Comparison of ENCODE assay signal across 10 mouse cellular contexts in the genomic region with DNA sequence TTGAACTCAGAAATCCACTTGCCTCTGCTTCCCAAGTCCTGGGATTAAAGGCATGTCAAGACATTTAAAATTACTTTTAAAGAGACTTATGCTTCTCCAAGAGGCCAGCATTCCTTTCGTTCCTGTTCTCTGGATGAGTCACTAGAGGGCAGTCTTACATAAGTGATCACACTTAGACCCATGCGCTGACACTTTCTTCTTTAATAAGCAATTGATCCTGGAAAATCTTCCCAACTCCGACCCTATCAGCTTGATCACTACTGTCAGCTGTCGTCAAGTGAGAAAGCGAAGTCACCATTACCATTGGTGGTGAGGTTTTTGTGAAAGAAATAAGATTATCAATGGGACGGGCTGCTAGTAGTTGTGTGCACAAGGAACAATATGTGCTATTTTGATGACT.
DNase-seq lines count a peak whose midpoint lies in the region; ATAC-seq and TF ChIP-seq lines count a peak whose summit lies in the region.
"Had no signal": no experiment of that assay in that cellular context is flagged by ENCODE, and none has a peak within 500 bp of the region (broad histone marks: within the 10 kb centered on the region; RNA-seq: fewer than 3 reads in every experiment).

No protein-coding gene starts in this region.

- H3K4me3 ChIP-seq in liver, embryonic 14.5 days (ENCODE audit: insufficient read depth in 1 of 2, low read depth in 2 of 2, low read length in 2 of 2), result no peak overlapping the region
- no peak overlapping the region for H3K4me3 ChIP-seq in forebrain, embryonic 11.5 days (ENCODE audit: low read depth, low read length)
- H3K4me3 ChIP-seq in kidney, postnatal 0 days (replicated peaks; ENCODE audit: low read depth, low read length), result no peak overlapping the region
- no peak overlapping the region for H3K4me3 ChIP-seq in midbrain, embryonic 13.5 days (replicated peaks)
- H3K4me3 ChIP-seq: embryonic facial prominence, embryonic 15.5 days; stomach, embryonic 15.5 days had no signal

- DNase-seq in liver, embryonic 14.5 days (ENCODE audit: low read depth in 3 of 3, low spot score in 3 of 3), result no peak
- DNase-seq in liver, result no peak
- peak; percentile 11 for DNase-seq in adrenal gland, postnatal 14 days
- DNase-seq in forebrain, embryonic 11.5 days (ENCODE audit: low spot score), result no peak
- DNase-seq in kidney, postnatal 0 days (ENCODE audit: low spot score), result peak; percentile 87
- no peak for DNase-seq in spleen, postnatal 4 days (ENCODE audit: low spot score in 2 of 2)
- DNase-seq in urinary bladder, postnatal 25 days (ENCODE audit: low spot score), result no peak

- no peaks in the 10 kb centered on the region for H3K27me3 ChIP-seq in liver, embryonic 14.5 days (ENCODE audit: control insufficient read depth, insufficient read depth, low read length)
- H3K27me3 ChIP-seq in forebrain, embryonic 11.5 days (ENCODE audit: control insufficient read depth, insufficient read depth, low read length), result no peaks in the 10 kb centered on the region
- no peaks in the 10 kb centered on the region for H3K27me3 ChIP-seq in kidney, postnatal 0 days (ENCODE audit: insufficient read depth, low read length)
- no peaks in the 10 kb centered on the region for H3K27me3 ChIP-seq in midbrain, embryonic 13.5 days
- H3K27me3 ChIP-seq: embryonic facial prominence, embryonic 15.5 days; stomach, embryonic 15.5 days had no signal

- ATAC-seq in liver, embryonic 14.5 days (ENCODE audit: insufficient read depth), result no peak
- ATAC-seq in forebrain, embryonic 11.5 days (replicated peaks; ENCODE audit: low FRiP score), result peak; percentile 61
- ATAC-seq in kidney, postnatal 0 days (replicated peaks; ENCODE audit: low FRiP score, low read depth), result no peak
- peak; percentile 82 for ATAC-seq in midbrain, embryonic 13.5 days

- no peaks in the 10 kb centered on the region for H3K9me3 ChIP-seq in liver, embryonic 14.5 days (ENCODE audit: control insufficient read depth, low read length)
- H3K9me3 ChIP-seq in forebrain, embryonic 11.5 days (ENCODE audit: control insufficient read depth, low read length), result no peaks in the 10 kb centered on the region
- no peaks in the 10 kb centered on the region for H3K9me3 ChIP-seq in kidney, postnatal 0 days (replicated peaks; ENCODE audit: low read length)
- H3K9me3 ChIP-seq in midbrain, embryonic 13.5 days, result no peaks in the 10 kb centered on the region
- H3K9me3 ChIP-seq: embryonic facial prominence, embryonic 15.5 days; stomach, embryonic 15.5 days had no signal

- H3K36me3 ChIP-seq in liver, embryonic 14.5 days (replicated peaks; ENCODE audit: control insufficient read depth, insufficient read depth, low read depth), result no peaks in the 10 kb centered on the region
- no peaks in the 10 kb centered on the region for H3K36me3 ChIP-seq in forebrain, embryonic 11.5 days (ENCODE audit: control insufficient read depth, insufficient read depth, low read length)
- H3K36me3 ChIP-seq in kidney, postnatal 0 days (ENCODE audit: insufficient read depth, low read length), result no peaks in the 10 kb centered on the region
- H3K36me3 ChIP-seq in midbrain, embryonic 13.5 days, result no peaks in the 10 kb centered on the region
- H3K36me3 ChIP-seq: embryonic facial prominence, embryonic 15.5 days; stomach, embryonic 15.5 days had no signal

- TF ChIP-seq CTCF in liver, embryonic 14.5 days (IDR thresholded peaks at IDR 0.05; ENCODE audit: low read depth), result peak; percentile 53
- TF ChIP-seq CTCF in kidney, postnatal 0 days (IDR thresholded peaks at IDR 0.05; ENCODE audit: low read depth), result peak; percentile 80

- H3K4me1 ChIP-seq in liver, embryonic 14.5 days (replicated peaks; ENCODE audit: control insufficient read depth in 2 of 2, insufficient read depth in 2 of 2, low read length in 1 of 2), result no peaks in the 10 kb centered on the region
- no peaks in the 10 kb centered on the region for H3K4me1 ChIP-seq in forebrain, embryonic 11.5 days (replicated peaks; ENCODE audit: control insufficient read depth, insufficient read depth, low read length)
- H3K4me1 ChIP-seq in kidney, postnatal 0 days (replicated peaks; ENCODE audit: insufficient read depth, low read length), result no peaks in the 10 kb centered on the region
- H3K4me1 ChIP-seq in midbrain, embryonic 13.5 days (replicated peaks), result no peaks in the 10 kb centered on the region
- H3K4me1 ChIP-seq: embryonic facial prominence, embryonic 15.5 days; stomach, embryonic 15.5 days had no signal

- H3K27ac ChIP-seq in liver, embryonic 14.5 days, result no peak overlapping the region
- H3K27ac ChIP-seq in forebrain, embryonic 11.5 days (ENCODE audit: low read depth, low read length), result no peak overlapping the region
- no peak overlapping the region for H3K27ac ChIP-seq in kidney, postnatal 0 days
- no peak overlapping the region for H3K27ac ChIP-seq in midbrain, embryonic 13.5 days
- H3K27ac ChIP-seq: embryonic facial prominence, embryonic 15.5 days; stomach, embryonic 15.5 days had no signal

- TF ChIP-seq EP300 in liver, embryonic 14.5 days (IDR thresholded peaks at IDR 0.05; ENCODE audit: low read depth), result no peak

- no peak overlapping the region for H3K4me2 ChIP-seq in liver, embryonic 14.5 days (ENCODE audit: low read depth)
- no peak overlapping the region for H3K4me2 ChIP-seq in forebrain, embryonic 11.5 days (ENCODE audit: low read depth, low read length, severe bottlenecking)
- H3K4me2 ChIP-seq in kidney, postnatal 0 days (ENCODE audit: low read length), result no peak overlapping the region
- peak overlapping the region; percentile 27; the same call in 1 of the 2 replicates for H3K4me2 ChIP-seq in midbrain, embryonic 13.5 days (replicated peaks)
- H3K4me2 ChIP-seq: embryonic facial prominence, embryonic 15.5 days; stomach, embryonic 15.5 days had no signal

- no peak overlapping the region for H3K9ac ChIP-seq in liver, embryonic 14.5 days (replicated peaks)
- no peak overlapping the region for H3K9ac ChIP-seq in forebrain, embryonic 11.5 days (ENCODE audit: low read length)
- no peak overlapping the region for H3K9ac ChIP-seq in kidney, postnatal 0 days (ENCODE audit: low read depth, low read length)
- H3K9ac ChIP-seq in midbrain, embryonic 13.5 days (replicated peaks), result no peak overlapping the region
- H3K9ac ChIP-seq: embryonic facial prominence, embryonic 15.5 days; stomach, embryonic 15.5 days had no signal

- 13% methylated on average over 6 of the region's 6 CpGs for WGBS in liver, embryonic 14.5 days (ENCODE audit: insufficient replicate concordance)
- WGBS in forebrain, embryonic 11.5 days, result 20% methylated on average over 6 of the region's 6 CpGs
- 25% methylated on average over 6 of the region's 6 CpGs for WGBS in kidney, postnatal 0 days
- 19% methylated on average over 6 of the region's 6 CpGs for WGBS in midbrain, embryonic 13.5 days

Comparison
In these comparisons a context has a peak if more than half of its experiments do, and no peak if none do; other contexts are left out.
1. ATAC-seq: peak in forebrain, embryonic 11.5 days (single experiment) and midbrain, embryonic 13.5 days (single experiment); none in liver, embryonic 14.5 days (single experiment) and kidney, postnatal 0 days (single experiment).
2. DNase-seq: peak in adrenal gland, postnatal 14 days (single experiment) and kidney, postnatal 0 days (single experiment); none in liver, embryonic 14.5 days (0 of 3), liver (single experiment), forebrain, embryonic 11.5 days (single experiment), spleen, postnatal 4 days (0 of 2) and urinary bladder, postnatal 25 days (single experiment).